Mouse (Mus musculus) liver, embryonic 11.5 days (tissue): ENCODE measurements around the gene Pga5. TPM values are rescaled to one million over a fixed set of nuclear protein-coding genes. Genes with fewer than 3 reads are reported as not detected.

ENCODE experiments used
- ATAC-seq: fragments of 200-750 bp; cut with Nextera tagmentation; replicated peaks from 2 replicates; pipeline ENCODE4 v1.8.0; 2017; ENCODE audit warnings: moderate number of reproducible peaks, mild to moderate bottlenecking, moderate TSS enrichment, moderate library complexity; ENCODE audit not compliant: low FRiP score
- DNase-seq: peaks from one replicate; pipeline ENCODE4 v3.0.0-alpha.2; 2017; ENCODE audit warnings: low spot score
- H3K27ac ChIP-seq: fragments of 300-500 bp; sonication (generic); 2 replicates; pipeline ENCODE4 v1.5.1; 2014; ENCODE audit warnings: mild to moderate bottlenecking, low read depth, low read length, control low read depth
- H3K27me3 ChIP-seq: fragments of 300-500 bp; sonication (generic); replicated peaks from 2 replicates; pipeline ENCODE4 v1.6.1; 2014; ENCODE audit warnings: low read length, mixed read lengths; ENCODE audit not compliant: control insufficient read depth, insufficient read depth
- H3K36me3 ChIP-seq: fragments of 300-500 bp; sonication (generic); 2 replicates; pipeline ENCODE4 v1.6.1; 2014; ENCODE audit warnings: mild to moderate bottlenecking, low read length, moderate library complexity, mixed read lengths; ENCODE audit not compliant: control insufficient read depth, insufficient read depth
- H3K4me1 ChIP-seq: fragments of 300-500 bp; sonication (generic); replicated peaks from 2 replicates; pipeline ENCODE4 v1.6.1; 2014; ENCODE audit warnings: low read length, mixed read lengths; ENCODE audit not compliant: control insufficient read depth, insufficient read depth
- H3K4me2 ChIP-seq: fragments of 300-500 bp; sonication (generic); 2 replicates; pipeline ENCODE4 v1.6.1; 2014; ENCODE audit warnings: mild to moderate bottlenecking, control low read depth, moderate library complexity
- H3K4me3 ChIP-seq: fragments of 300-500 bp; sonication (generic); 2 replicates; pipeline ENCODE4 v1.5.1; 2014; ENCODE audit warnings: low read depth, low read length, control low read depth
- H3K9ac ChIP-seq: fragments of 300-500 bp; sonication (generic); 2 replicates; pipeline ENCODE4 v1.6.1; 2014; ENCODE audit warnings: low read depth, low read length, control low read depth
- H3K9me3 ChIP-seq: fragments of 300-500 bp; sonication (generic); 2 replicates; pipeline ENCODE4 v1.6.1; 2016; ENCODE audit warnings: low read length, inconsistent platforms, mixed read lengths; ENCODE audit not compliant: control insufficient read depth
- WGBS: fragments of 180-500 bp; shearing (Covaris S2); extraction: QIAGEN DNeasy Blood & Tissue Kit; methylation state at CpG from one replicate; pipeline ENCODE4 v1.1.7; 2014; 5-methylcytosine and 5-hydroxymethylcytosine counted together
- polyA plus RNA-seq: library from polyadenylated mRNA; unstranded; fragments of >200 nt; fragmentation: Nextera tagmentation; extraction: Ambion mirVana; gene quantifications from 2 replicates; pipeline ENCODE4 v1.2.1, GENCODE M21; 2014

Pga5 gene
- polyA plus RNA-seq, 1 experiment from 2014 or later: not detected

GRCm38 (mm10) chr19:10648156-10648555 is 29.7 kb downstream of the Pga5 start:
- WGBS: 73% methylated on average over 8 of the region's 8 CpGs
- no peaks in the 10 kb centered on the region for H3K9me3 ChIP-seq
- ATAC-seq (no peak), DNase-seq (no peak)
- H3K36me3 ChIP-seq: no peaks in the 10 kb centered on the region
- H3K4me1 ChIP-seq: peaks cover under 1% of the 10 kb centered on the region
- H3K4me3 ChIP-seq: no peak overlapping the region
- H3K9ac ChIP-seq: no peak overlapping the region
- H3K27me3 ChIP-seq: 0 out of 2 replicates have a peak, but pooled peaks cover 2% of the 10 kb centered on the region
- H3K27ac ChIP-seq: no peak overlapping the region
- H3K4me2 ChIP-seq: no peak overlapping the region

- Histone ChIP-seq H3K4me3 (no peak overlapping the region), H3K27ac (no peak overlapping the region), H3K4me1 (peaks cover 5% of the 10 kb centered on the region), H3K36me3 (no peaks in the 10 kb centered on the region), H3K9me3 (no peaks in the 10 kb centered on the region), H3K4me2 (no peak overlapping the region), H3K27me3 (0 out of 2 replicates have a peak, but pooled peaks cover 2% of the 10 kb centered on the region), H3K9ac (no peak overlapping the region)
- WGBS: 80% methylated on average over 2 of the region's 2 CpGs
- DNase-seq: no peak
- no peak for ATAC-seq
These were observed 32.3 kb downstream of the Pga5 start for GRCm38 (mm10) chr19:10645616-10646015.

- DNase-seq: no peak
These were observed 37.1 kb downstream of the Pga5 start for GRCm38 (mm10) chr19:10640589-10641378.

GRCm38 (mm10) chr19:10640080-10640479 is 37.8 kb downstream of the Pga5 start:
- H3K9me3 ChIP-seq: no peaks in the 10 kb centered on the region
- H3K27ac ChIP-seq: no peak overlapping the region
- H3K4me3 ChIP-seq: no peak overlapping the region
- no peaks in the 10 kb centered on the region for H3K27me3 ChIP-seq
- H3K9ac ChIP-seq: peak overlapping the region; percentile 31; the same call in 1 of the 2 replicates
- H3K4me2 ChIP-seq: peak overlapping the region; percentile 34
- peaks cover 30% of the 10 kb centered on the region for H3K4me1 ChIP-seq
- H3K36me3 ChIP-seq: no peaks in the 10 kb centered on the region
- no peak for DNase-seq
- ATAC-seq: peak; percentile 69
- 6% methylated on average over 5 of the region's 5 CpGs for WGBS

More at GRCm38 (mm10) chr19:10640589-10641378, 37.1 kb downstream of the Pga5 start:
- WGBS: 53% methylated on average over 13 of the region's 13 CpGs
- no peak for ATAC-seq
- Histone ChIP-seq H3K9me3 (no peaks in the 10 kb centered on the region), H3K9ac (peak overlapping the region; percentile 31; the same call in 1 of the 2 replicates), H3K4me2 (peak overlapping the region; percentile 34; the same call in 1 of the 2 replicates), H3K27me3 (no peaks in the 10 kb centered on the region), H3K4me3 (no peak overlapping the region), H3K4me1 (peaks cover 25% of the 10 kb centered on the region), H3K27ac (no peak overlapping the region), H3K36me3 (no peaks in the 10 kb centered on the region)

- Histone ChIP-seq H3K27ac (no peak overlapping the region), H3K4me3 (no peak overlapping the region), H3K9me3 (no peaks in the 10 kb centered on the region), H3K36me3 (no peaks in the 10 kb centered on the region), H3K4me1 (peaks cover 36% of the 10 kb centered on the region), H3K27me3 (no peaks in the 10 kb centered on the region), H3K9ac (no peak overlapping the region), H3K4me2 (no peak overlapping the region)
- WGBS: 57% methylated on average over 7 of the region's 7 CpGs
- ATAC-seq (no peak), DNase-seq (no peak)
These were observed 40.0 kb downstream of the Pga5 start for GRCm38 (mm10) chr19:10637840-10638239.

GRCm38 (mm10) chr19:10634872-10635318 is 43.0 kb downstream of the Pga5 start:
- DNase-seq (peak; percentile 78), ATAC-seq (peak; percentile 89)
- Histone ChIP-seq H3K9ac (peak overlapping the region; percentile 88), H3K4me1 (peaks cover 29% of the 10 kb centered on the region), H3K4me3 (peak overlapping the region; percentile 70), H3K36me3 (peaks cover 8% of the 10 kb centered on the region), H3K27me3 (no peaks in the 10 kb centered on the region), H3K9me3 (no peaks in the 10 kb centered on the region), H3K27ac (peak overlapping the region; percentile 83), H3K4me2 (peak overlapping the region; percentile 99)
- 3% methylated on average over 21 of the region's 21 CpGs for WGBS

GRCm38 (mm10) chr19:10634106-10634871 is 43.6 kb downstream of the Pga5 start, which contains the start of gene Vwce:
Gene Vwce, plus strand, starts transcription at chr19:10634213.
- Histone ChIP-seq H3K4me2 (peak within 1 kb of the TSS; percentile 99), H3K9ac (peak within 1 kb of the TSS; percentile 88), H3K36me3 (peaks cover 14% of the 10 kb centered on the region), H3K27me3 (no peaks in the 10 kb centered on the region), H3K27ac (peak within 1 kb of the TSS; percentile 83), H3K4me3 (peak within 1 kb of the TSS; percentile 70), H3K4me1 (peaks cover 28% of the 10 kb centered on the region), H3K9me3 (no peaks in the 10 kb centered on the region)
- ATAC-seq: peak; percentile 89
- 2% methylated on average over 32 of the region's 32 CpGs for WGBS
- peak; percentile 74 for DNase-seq
